Mouse (Mus musculus) intestine, embryonic 15.5 days (tissue): ENCODE results near the gene Chchd6. TPM values are rescaled to one million over a fixed set of nuclear protein-coding genes. Genes with fewer than 3 reads are reported as not detected.

ENCODE experiments used
- ATAC-seq: fragments of 200-750 bp; cut with Nextera tagmentation; 2 replicates; pipeline ENCODE4 v1.8.0; 2017; ENCODE audit warnings: moderate TSS enrichment, moderate library complexity
- H3K27ac ChIP-seq: fragments of 300-500 bp; sonication (generic); 2 replicates; pipeline ENCODE4 v1.5.1; 2015; ENCODE audit warnings: mild to moderate bottlenecking, inconsistent platforms
- H3K27me3 ChIP-seq: fragments of 300-500 bp; sonication (generic); replicated peaks from 2 replicates; pipeline ENCODE4 v1.6.1; 2015; ENCODE audit warnings: inconsistent platforms
- H3K36me3 ChIP-seq: fragments of 300-500 bp; sonication (generic); 2 replicates; pipeline ENCODE4 v1.6.1; 2015; ENCODE audit warnings: inconsistent platforms
- H3K4me1 ChIP-seq: fragments of 300-500 bp; sonication (generic); replicated peaks from 2 replicates; pipeline ENCODE4 v1.6.1; 2015; ENCODE audit warnings: inconsistent platforms
- H3K4me2 ChIP-seq: fragments of 300-500 bp; sonication (generic); replicated peaks from 2 replicates; pipeline ENCODE4 v1.6.1; 2015; ENCODE audit warnings: mild to moderate bottlenecking, inconsistent platforms
- H3K4me3 ChIP-seq: fragments of 300-500 bp; sonication (generic); replicated peaks from 2 replicates; pipeline ENCODE4 v1.5.1; 2015; ENCODE audit warnings: inconsistent platforms
- H3K9ac ChIP-seq: fragments of 300-500 bp; sonication (generic); 2 replicates; pipeline ENCODE4 v1.6.1; 2015; ENCODE audit warnings: inconsistent platforms
- H3K9me3 ChIP-seq: fragments of 300-500 bp; sonication (generic); 2 replicates; pipeline ENCODE4 v1.6.1; 2016; ENCODE audit warnings: inconsistent platforms
- WGBS: fragments of 180-500 bp; shearing (Covaris S2); methylation state at CpG from one replicate; pipeline ENCODE4 v1.1.7; 2015; 5-methylcytosine and 5-hydroxymethylcytosine counted together
- polyA plus RNA-seq: library from polyadenylated mRNA; unstranded; fragments of >200 nt; fragmentation: Nextera tagmentation; extraction: Ambion mirVana; gene quantifications from 2 replicates; pipeline ENCODE4 v1.2.1, GENCODE M21; 2015

Gene Chchd6
- polyA plus RNA-seq, 1 experiment from 2014 or later = 40.6 TPM

DNA sequence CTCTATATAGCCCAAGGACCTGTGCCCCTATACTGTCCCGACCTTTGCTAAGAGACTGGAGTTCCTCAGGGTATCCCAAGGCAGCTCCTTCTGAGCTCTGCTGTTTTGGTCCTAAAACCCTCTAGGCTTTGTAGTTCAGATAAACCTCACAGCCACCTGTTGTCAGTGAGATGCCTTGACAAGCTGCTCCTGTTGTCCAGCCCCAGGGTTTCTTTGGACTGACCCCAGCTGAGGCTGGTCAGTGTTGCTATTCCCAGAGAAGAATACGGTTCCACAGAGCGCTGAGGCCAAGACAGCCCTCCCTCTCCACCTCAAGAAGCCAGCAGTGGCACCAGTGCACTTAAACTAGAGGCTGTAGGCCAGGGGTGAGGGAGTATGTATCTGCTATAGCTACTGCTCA lies 214.3 kb downstream of the Chchd6 start:
- 61% methylated on average over 3 of the region's 3 CpGs for WGBS
- Histone ChIP-seq H3K4me1 (peaks cover 4% of the 10 kb centered on the region; the same call in 1 of the 2 replicates), H3K9me3 (no peaks in the 10 kb centered on the region), H3K4me3 (no peak overlapping the region), H3K4me2 (no peak overlapping the region), H3K9ac (no peak overlapping the region), H3K27ac (no peak overlapping the region), H3K36me3 (no peaks in the 10 kb centered on the region), H3K27me3 (no peaks in the 10 kb centered on the region)
- no peak for ATAC-seq

DNA sequence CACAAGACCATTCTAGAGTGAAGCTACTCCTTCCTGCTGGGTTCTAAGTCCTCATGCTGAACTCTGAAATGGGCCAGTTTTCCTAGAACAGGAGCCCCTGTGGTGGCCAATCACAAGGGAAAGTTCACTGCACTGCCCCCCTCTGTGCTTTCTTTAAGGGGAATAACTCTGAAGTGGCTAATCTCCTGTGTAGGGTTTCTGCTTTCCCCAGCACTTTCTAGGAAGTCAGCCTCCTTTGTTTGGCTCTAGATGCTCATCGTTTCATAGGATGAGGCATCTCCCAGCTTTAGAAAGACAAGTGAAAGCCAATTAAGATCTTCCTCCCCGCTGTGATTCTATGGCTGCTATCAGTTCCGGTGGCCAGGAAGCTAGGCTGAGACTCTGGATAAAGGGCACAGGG lies 214.7 kb downstream of the Chchd6 start:
- no peaks in the 10 kb centered on the region for H3K36me3 ChIP-seq
- H3K9ac ChIP-seq = no peak overlapping the region
- H3K9me3 ChIP-seq = no peaks in the 10 kb centered on the region
- H3K27me3 ChIP-seq = no peaks in the 10 kb centered on the region
- WGBS = 53% methylated on average over 3 of the region's 3 CpGs
- H3K4me3 ChIP-seq = no peak overlapping the region
- peaks cover 4% of the 10 kb centered on the region; the same call in 1 of the 2 replicates for H3K4me1 ChIP-seq
- no peak for ATAC-seq
- H3K4me2 ChIP-seq = no peak overlapping the region
- H3K27ac ChIP-seq = no peak overlapping the region

DNA sequence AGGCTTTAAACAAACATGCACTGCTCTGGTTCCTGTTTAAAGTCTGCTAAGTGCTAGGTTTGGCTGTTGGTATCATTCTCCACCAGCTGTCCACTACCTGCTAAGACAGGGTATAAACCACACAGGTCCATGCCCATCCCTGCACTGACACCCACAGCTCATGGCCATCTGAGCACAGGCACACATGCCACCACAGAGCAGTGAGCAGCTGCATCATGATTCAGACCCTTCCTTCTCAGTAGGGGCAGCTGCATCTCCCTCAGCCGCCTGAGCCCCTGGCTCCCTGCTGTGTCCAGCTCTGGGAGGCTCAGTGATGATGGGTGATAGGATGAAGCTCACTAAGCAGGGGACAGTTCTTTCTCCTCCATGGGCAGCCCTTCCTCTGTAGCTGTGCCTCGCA lies 217.2 kb downstream of the Chchd6 start:
- ATAC-seq = no peak
- Histone ChIP-seq H3K27ac (no peak overlapping the region), H3K4me1 (peaks cover 4% of the 10 kb centered on the region; the same call in 1 of the 2 replicates), H3K36me3 (no peaks in the 10 kb centered on the region), H3K9ac (no peak overlapping the region), H3K4me3 (no peak overlapping the region), H3K9me3 (no peaks in the 10 kb centered on the region), H3K27me3 (no peaks in the 10 kb centered on the region), H3K4me2 (no peak overlapping the region)
- WGBS = 72% methylated on average over 2 of the region's 2 CpGs

DNA sequence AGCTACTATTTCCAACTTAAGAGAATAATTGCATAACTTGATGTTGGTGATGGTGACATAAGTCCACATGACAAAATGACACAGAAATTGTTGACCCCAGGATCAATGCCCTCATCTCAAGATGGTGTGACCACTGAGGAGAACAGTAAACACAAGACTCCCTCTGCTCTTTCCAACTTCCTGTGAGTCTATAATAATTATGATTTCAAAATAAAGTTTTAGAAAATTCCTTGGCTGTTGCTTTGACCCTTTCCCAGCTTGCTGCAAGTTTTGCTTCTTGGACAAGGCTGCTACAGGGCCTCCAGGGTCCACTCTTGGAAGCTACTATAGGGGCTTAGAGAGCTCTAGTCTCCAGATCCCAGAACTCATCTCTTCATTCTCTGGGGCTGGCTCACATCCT lies 226.6 kb downstream of the Chchd6 start:
- Histone ChIP-seq H3K36me3 (no peaks in the 10 kb centered on the region), H3K27ac (no peak overlapping the region), H3K9ac (no peak overlapping the region), H3K27me3 (no peaks in the 10 kb centered on the region), H3K4me1 (no peaks in the 10 kb centered on the region), H3K4me3 (no peak overlapping the region), H3K4me2 (no peak overlapping the region), H3K9me3 (no peaks in the 10 kb centered on the region)
- no peak for ATAC-seq

DNA sequence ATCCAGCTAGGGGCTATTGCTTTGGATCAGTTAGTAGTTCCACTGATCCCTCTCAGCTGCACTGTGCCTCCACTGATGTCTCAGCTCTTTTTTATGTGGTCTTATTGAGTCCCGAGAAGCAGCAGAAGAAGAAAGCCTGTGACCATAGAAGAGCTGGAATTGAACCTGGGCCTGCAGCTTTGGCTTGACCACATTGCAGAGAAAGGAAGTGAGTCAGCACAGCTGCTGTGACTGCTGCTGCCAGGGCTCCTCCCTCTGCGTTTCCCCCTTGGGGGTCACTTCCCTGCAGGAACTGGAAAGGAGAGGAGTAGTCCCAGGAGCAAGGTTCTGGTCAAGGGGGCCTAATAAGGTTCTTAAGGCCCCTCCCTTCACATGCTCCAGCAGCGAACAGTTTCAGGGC lies 231.1 kb downstream of the Chchd6 start:
- Histone ChIP-seq H3K27ac (no peak overlapping the region), H3K4me2 (no peak overlapping the region), H3K4me1 (peaks cover 28% of the 10 kb centered on the region), H3K4me3 (no peak overlapping the region), H3K36me3 (no peaks in the 10 kb centered on the region), H3K27me3 (no peaks in the 10 kb centered on the region; the same call in 1 of the 2 replicates), H3K9ac (no peak overlapping the region), H3K9me3 (no peaks in the 10 kb centered on the region)
- no peak for ATAC-seq
- WGBS = 69% methylated on average over 3 of the region's 3 CpGs

DNA sequence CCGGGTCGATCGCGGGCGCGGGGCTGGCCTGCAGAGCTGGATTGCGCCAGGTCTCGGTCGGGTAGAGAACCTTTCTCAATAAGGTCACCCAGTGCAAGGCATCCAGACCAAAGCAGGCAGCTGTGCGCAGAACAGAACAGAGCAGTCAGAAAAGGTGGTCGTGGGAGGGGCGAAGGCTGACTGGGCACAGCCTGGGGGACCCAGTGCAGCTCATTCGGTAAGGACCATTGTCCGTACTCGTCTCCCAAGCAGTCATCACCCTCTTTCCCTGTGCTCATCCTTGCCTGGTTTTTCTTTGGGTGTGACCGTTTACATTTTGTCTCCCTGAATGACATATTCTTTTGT lies 232.4 kb downstream of the Chchd6 start:
- no peak for ATAC-seq
- H3K4me3 ChIP-seq = peak overlapping the region; percentile 80

DNA sequence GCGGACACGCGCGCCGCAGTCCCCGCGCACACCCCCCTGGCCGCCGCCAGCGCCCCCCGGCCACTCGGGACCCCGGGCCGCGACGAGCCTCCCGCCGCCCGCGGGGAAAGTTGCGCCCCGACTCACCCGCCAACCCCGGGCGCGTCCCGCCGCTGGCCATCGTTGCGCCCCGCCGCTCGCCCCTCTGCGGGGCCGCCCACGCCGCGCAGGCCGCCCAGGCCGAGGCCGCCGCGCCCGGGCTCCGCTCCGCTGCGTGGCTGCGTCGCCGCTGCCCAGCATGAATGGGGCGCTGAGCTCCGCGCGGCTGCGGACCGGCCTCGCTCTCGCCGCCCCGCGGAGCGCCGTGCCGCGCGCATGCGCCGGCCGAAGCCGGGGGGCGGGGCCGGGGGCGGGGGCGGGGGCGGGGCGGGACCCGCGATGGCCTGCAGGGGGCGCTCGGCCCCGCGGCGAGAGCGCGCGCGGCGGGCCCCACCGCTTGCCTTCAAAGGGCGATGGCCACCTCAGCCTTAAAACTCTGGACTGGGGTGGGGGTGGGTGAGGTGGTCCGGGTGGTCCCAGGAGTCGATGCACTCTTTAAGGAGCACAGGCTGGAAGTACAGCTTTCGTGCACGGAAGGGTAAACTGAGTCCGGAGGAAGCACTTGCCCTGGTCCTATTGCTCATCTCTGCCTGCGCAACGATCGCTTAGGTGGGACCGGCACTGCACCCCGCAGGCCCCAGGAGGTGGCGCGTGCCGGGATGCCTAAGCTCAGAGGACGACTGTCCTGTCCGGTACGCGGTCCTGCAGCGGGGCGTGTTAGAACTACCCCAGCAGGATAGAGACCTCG lies 233.0 kb downstream of the Chchd6 start, which contains the start of gene Plxna1:
TSS of gene Plxna1 (minus strand) at position 340 of the 826 bp plus-strand sequence.
- ATAC-seq = peak; percentile 90
- under 1% methylated on average over 62 of the region's 110 CpGs for WGBS

More for the DNA sequence above, 232.4 kb downstream of the Chchd6 start:
- Histone ChIP-seq H3K9me3 (no peaks in the 10 kb centered on the region), H3K27me3 (no peaks in the 10 kb centered on the region; the same call in 1 of the 2 replicates), H3K4me1 (peaks cover 32% of the 10 kb centered on the region), H3K9ac (peak overlapping the region; percentile 54), H3K27ac (no peak overlapping the region), H3K36me3 (no peaks in the 10 kb centered on the region), H3K4me2 (peak overlapping the region; percentile 98)
- 3% methylated on average over 16 of the region's 16 CpGs for WGBS

DNA sequence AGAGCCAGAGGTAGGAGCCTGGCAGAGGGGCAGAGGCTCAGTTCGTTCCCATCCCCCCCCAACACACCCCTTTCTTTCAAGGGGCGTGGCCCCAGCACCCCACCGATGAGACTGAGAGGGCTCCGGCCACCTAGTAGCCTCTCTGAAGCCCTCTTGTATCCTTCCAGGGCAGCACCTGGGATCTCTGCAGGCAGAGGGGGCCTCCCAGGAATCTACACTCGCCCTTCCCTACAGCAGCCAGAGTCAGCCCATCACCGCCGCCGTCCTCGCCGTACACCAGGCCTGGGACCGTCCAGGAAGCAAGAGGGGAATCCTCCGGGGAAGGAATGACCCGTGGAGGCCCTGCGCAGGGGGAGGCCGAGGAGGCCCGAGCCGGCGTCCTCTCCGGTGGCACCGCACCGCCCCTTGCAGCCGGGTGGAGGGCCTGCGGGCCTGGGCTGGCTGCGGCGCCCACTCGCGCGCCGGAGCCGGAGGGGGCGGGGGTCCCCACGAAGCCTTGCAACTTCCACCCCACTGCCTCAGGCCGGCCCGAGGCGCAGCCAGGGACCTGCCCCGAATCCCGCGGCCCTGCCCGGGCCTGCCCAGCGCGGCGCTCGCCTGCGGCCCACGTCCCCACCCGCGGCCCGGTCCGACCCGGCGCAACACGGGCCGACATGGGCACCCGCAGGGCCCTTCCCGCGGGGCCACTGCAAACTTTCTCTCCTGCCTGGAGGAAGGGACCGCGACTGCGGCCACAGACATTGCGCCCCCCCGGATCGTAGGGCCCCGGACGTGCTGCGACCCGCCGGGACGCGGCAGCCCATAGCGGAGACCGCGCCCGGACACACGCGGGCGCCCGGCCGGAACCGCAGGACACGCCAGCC lies 233.8 kb downstream of the Chchd6 start:
- H3K9ac ChIP-seq = peak overlapping the region; percentile 93
- no peaks in the 10 kb centered on the region for H3K9me3 ChIP-seq
- under 1% methylated on average over 74 of the region's 80 CpGs for WGBS
- H3K4me1 ChIP-seq = peaks cover 32% of the 10 kb centered on the region
- H3K4me3 ChIP-seq = peak overlapping the region; percentile 80
- H3K36me3 ChIP-seq = no peaks in the 10 kb centered on the region
- peak overlapping the region; percentile 98 for H3K4me2 ChIP-seq
- H3K27ac ChIP-seq = peak overlapping the region; percentile 70
- no peaks in the 10 kb centered on the region; the same call in 1 of the 2 replicates for H3K27me3 ChIP-seq
- peak; percentile 56 for ATAC-seq

More for the DNA sequence above, 233.0 kb downstream of the Chchd6 start, which contains the start of gene Plxna1:
- Histone ChIP-seq H3K4me2 (peak within 1 kb of the TSS; percentile 98), H3K27ac (peak within 1 kb of the TSS; percentile 70), H3K4me3 (peak within 1 kb of the TSS; percentile 80), H3K27me3 (no peaks in the 10 kb centered on the region; the same call in 1 of the 2 replicates), H3K9ac (peak within 1 kb of the TSS; percentile 93), H3K4me1 (peaks cover 32% of the 10 kb centered on the region), H3K36me3 (no peaks in the 10 kb centered on the region), H3K9me3 (no peaks in the 10 kb centered on the region)

DNA sequence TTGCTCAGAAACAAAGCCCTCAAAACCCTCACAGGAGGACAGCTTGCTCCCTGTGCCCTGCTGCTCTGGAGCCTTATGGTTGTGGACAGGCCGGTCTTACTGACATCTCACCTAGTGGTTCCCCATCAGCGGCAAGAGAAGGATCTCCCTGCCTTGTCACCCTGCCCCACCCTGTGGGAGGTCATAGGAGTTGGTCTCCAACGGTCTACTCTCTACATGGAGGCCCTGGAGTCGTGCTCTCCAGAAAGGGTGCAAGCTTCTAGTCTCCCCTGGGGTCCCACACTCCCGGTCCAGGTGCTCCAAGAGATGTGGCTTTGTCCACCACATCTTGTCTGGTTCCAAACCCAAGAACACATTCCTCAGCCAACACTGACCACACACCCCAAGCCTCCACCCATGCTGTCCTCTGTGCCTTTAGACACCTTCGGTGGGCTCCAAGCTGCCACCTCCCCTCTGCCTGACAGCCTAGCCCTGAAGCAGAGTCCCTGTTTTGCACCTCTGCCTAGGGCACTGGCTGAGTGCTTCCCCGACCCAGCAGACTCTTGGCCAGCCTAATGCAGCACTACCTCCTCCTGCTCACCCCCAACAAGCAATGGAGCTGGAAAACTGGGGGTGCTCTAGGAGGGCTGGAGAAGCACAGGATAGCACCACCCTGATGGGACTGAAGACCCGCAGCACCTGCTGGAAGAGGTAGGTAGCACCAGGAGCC lies 234.6 kb downstream of the Chchd6 start:
- WGBS = 55% methylated on average over 8 of the region's 8 CpGs
- no peak; the same call in 1 of the 2 replicates for ATAC-seq

DNA sequence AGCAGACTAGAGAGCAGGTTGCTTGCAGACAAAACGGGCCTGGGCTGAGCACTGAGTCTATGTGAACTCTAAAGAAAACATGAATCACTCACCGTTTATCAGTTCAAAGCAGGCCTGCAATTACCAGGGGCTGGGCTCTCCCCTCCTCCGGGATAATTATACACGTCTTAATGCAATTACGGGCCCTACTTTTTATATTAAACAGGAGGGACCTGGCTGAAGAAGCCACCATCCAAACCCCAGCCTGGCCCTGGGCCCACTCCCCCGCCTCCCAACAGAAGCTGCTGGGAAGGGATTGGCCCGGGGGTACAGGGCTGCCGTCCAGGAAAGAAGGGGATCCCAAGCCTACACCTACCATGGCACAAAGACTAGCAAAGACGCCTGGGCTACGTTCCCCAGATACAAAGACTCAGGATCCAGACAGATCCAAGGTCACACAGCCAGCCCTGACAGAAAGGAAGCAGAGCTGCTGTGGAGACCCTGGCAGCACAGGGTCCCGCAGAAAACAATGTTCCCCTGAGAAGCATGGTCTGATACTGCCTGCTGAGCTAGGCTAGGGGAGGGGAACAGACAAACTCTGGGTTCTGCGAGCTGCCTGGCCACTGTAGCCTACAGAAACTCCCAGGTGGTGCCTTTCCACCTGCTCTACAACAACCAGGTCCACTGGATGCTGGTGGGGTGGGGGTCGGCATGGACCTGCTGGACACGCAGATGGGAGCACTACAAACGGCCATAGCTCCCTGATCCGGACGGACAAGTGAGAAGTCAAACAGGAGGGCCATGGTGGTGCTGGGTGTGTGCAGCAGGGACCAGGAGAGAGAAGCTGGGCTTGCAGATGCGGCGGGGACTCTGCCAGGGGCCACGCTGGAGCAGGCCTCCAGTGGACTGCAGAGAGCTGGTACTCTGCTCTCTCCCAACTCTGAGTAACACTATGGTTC lies 235.4 kb downstream of the Chchd6 start:
- peaks cover 32% of the 10 kb centered on the region for H3K4me1 ChIP-seq
- H3K9ac ChIP-seq = peak overlapping the region; percentile 23; the same call in 1 of the 2 replicates
- WGBS = 51% methylated on average over 20 of the region's 20 CpGs
- 0 out of 2 replicates have a peak overlapping the region, but pooled peaks have one; percentile 17 for H3K27ac ChIP-seq
- H3K4me2 ChIP-seq = peak overlapping the region; percentile 98
- no peaks in the 10 kb centered on the region for H3K9me3 ChIP-seq
- H3K4me3 ChIP-seq = peak overlapping the region; percentile 80; the same call in 1 of the 2 replicates
- ATAC-seq = no peak
- no peaks in the 10 kb centered on the region; the same call in 1 of the 2 replicates for H3K27me3 ChIP-seq
- H3K36me3 ChIP-seq = no peaks in the 10 kb centered on the region

More for the DNA sequence above, 234.6 kb downstream of the Chchd6 start:
- no peaks in the 10 kb centered on the region for H3K9me3 ChIP-seq
- H3K9ac ChIP-seq = peak overlapping the region; percentile 93
- peak overlapping the region; percentile 98 for H3K4me2 ChIP-seq
- no peaks in the 10 kb centered on the region; the same call in 1 of the 2 replicates for H3K27me3 ChIP-seq
- H3K36me3 ChIP-seq = no peaks in the 10 kb centered on the region
- peaks cover 32% of the 10 kb centered on the region for H3K4me1 ChIP-seq
- H3K4me3 ChIP-seq = peak overlapping the region; percentile 80
- 0 out of 2 replicates have a peak overlapping the region, but pooled peaks have one; percentile 17 for H3K27ac ChIP-seq

DNA sequence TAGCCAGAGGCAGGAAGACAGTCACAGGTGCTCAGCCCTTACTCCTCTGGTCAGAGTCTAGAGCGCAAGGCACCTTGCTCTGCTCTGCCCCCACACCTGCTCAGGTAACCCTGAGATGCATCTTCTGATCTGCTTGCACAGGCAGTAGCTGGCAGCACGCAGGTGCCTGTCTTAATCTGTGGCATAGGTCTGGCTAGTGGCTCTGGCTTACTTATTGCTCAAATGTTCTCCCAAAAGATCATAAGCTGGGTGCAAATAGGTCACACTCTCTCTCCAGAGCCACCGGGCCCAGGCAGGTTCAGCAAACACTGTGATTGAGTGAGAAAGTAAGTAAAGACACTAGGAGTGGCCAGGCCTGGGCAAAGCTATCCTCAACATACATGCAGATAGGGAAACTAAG lies 236.3 kb downstream of the Chchd6 start:
- peaks cover 33% of the 10 kb centered on the region for H3K4me1 ChIP-seq
- no peaks in the 10 kb centered on the region for H3K9me3 ChIP-seq
- H3K9ac ChIP-seq = no peak overlapping the region
- no peak for ATAC-seq
- H3K36me3 ChIP-seq = 0 out of 2 replicates have a peak, but pooled peaks cover 3% of the 10 kb centered on the region
- WGBS = 75% methylated on average over 3 of the region's 3 CpGs
- no peak overlapping the region for H3K4me2 ChIP-seq
- no peaks in the 10 kb centered on the region; the same call in 1 of the 2 replicates for H3K27me3 ChIP-seq
- H3K27ac ChIP-seq = no peak overlapping the region
- no peak overlapping the region for H3K4me3 ChIP-seq
